Mouse (Mus musculus) forebrain, embryonic 13.5 days (tissue): Measurements from ENCODE around the gene Epor. TPM values are rescaled to one million over a fixed set of nuclear protein-coding genes. Genes with fewer than 3 reads are reported as not detected.

Experiments
- ATAC-seq: fragments of 200-750 bp; cut with Nextera tagmentation; 2 replicates; pipeline ENCODE4 v1.8.0; 2017
- H3K27ac ChIP-seq: fragments of 300-500 bp; sonication (generic); 2 replicates; pipeline ENCODE4 v1.5.1; 2015; ENCODE audit warnings: inconsistent platforms, mild to moderate bottlenecking, moderate library complexity
- H3K27me3 ChIP-seq: fragments of 300-500 bp; sonication (generic); 2 replicates; pipeline ENCODE4 v1.6.1; 2015; ENCODE audit warnings: mild to moderate bottlenecking, inconsistent platforms
- H3K36me3 ChIP-seq: fragments of 300-500 bp; sonication (generic); 2 replicates; pipeline ENCODE4 v1.6.1; 2015; ENCODE audit warnings: mild to moderate bottlenecking, inconsistent platforms; ENCODE audit not compliant: poor library complexity, severe bottlenecking
- H3K4me1 ChIP-seq: fragments of 300-500 bp; sonication (generic); 2 replicates; pipeline ENCODE4 v1.6.1; 2015; ENCODE audit warnings: inconsistent platforms
- H3K4me2 ChIP-seq: fragments of 300-500 bp; sonication (generic); 2 replicates; pipeline ENCODE4 v1.6.1; 2015; ENCODE audit warnings: inconsistent platforms, mild to moderate bottlenecking, moderate library complexity
- H3K4me3 ChIP-seq: fragments of 300-500 bp; sonication (generic); 2 replicates; pipeline ENCODE4 v1.5.1; 2015; ENCODE audit warnings: mild to moderate bottlenecking, inconsistent platforms
- H3K9ac ChIP-seq: fragments of 300-500 bp; sonication (generic); 2 replicates; pipeline ENCODE4 v1.6.1; 2015; ENCODE audit warnings: mild to moderate bottlenecking, inconsistent platforms
- H3K9me3 ChIP-seq: fragments of 300-500 bp; sonication (generic); replicated peaks from 2 replicates; pipeline ENCODE4 v1.6.1; 2016; ENCODE audit warnings: inconsistent platforms
- WGBS: fragments of 180-500 bp; shearing (Covaris S2); methylation state at CpG from one replicate; pipeline ENCODE4 v1.1.7; 2015; 5-methylcytosine and 5-hydroxymethylcytosine counted together
- polyA plus RNA-seq: library from polyadenylated mRNA; unstranded; fragments of >200 nt; fragmentation: Nextera tagmentation; extraction: Ambion mirVana; gene quantifications from 2 replicates; pipeline ENCODE4 v1.2.1, GENCODE M21; 2015

Epor gene
- polyA plus RNA-seq, 1 experiment from 2014 or later, result 0.99 TPM

- Histone ChIP-seq H3K4me2 (peak overlapping the region; percentile 59), H3K27me3 (peaks cover 75% of the 10 kb centered on the region), H3K27ac (no peak overlapping the region), H3K4me1 (peaks cover 22% of the 10 kb centered on the region), H3K9ac (peak overlapping the region; percentile 53), H3K9me3 (no peaks in the 10 kb centered on the region), H3K4me3 (peak overlapping the region; percentile 39), H3K36me3 (no peaks in the 10 kb centered on the region)
- peak; percentile 53; the same call in 1 of the 2 replicates for ATAC-seq
- 1% methylated on average over 32 of the region's 32 CpGs for WGBS
Observed at GRCm38 (mm10) chr9:21988421-21989101, 25.3 kb upstream of the Epor start.

DNA sequence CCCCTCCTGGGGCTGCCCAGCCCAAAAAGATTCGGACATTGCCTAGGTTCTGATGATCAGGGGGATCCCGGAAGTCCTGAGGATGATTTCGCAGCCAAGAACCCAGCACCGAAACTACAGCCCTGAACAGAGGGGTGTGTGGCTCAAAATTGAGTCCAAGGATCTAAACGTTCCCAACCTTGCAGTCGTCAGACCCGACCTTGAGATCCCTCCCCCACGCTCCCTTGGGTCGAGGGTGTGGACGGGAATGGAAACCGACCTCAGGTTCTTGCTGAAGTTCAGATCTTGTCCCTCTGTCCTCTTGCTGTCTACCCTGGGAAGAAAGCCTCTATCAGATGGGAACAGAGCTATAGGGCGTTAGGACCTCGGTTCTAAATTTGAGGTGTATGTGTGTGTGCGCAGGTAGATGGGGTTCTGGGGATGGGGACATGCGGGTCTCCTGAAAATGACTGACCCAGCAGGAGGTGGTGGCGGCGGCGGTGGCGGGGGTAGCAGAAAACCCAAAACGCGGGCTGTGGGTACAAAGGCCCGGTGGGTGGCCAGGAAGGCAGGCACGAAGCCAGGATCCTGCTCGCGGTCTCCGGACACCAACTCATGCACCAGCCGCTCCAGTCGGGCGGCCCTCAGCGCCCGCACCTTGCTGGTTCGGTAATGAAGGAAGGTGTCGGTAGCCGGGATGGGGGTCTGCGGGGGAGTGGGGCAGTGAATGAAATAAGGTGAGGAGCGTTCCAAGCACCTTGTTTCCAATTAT is 24.5 kb upstream of the Epor start:
- peaks cover 81% of the 10 kb centered on the region for H3K27me3 ChIP-seq

DNA sequence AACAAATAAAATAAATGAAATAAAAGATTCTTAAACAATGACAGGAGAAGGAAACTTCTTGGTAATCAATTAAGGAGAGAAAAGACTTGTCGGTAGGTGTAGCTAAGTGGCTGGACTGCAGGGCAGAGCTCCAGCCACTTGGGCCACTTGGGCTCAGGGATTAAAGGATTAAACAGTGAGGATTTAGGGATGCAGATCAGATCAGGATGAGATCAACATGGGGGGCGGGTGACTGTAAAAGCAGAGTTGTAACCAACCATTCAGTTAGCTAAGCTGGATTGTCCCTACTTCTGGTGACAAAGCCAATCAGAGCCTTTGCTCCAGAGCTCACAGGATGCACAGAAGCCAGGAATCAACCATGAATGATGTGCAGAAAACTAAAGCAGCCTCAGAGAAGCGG is 20.6 kb upstream of the Epor start:
- WGBS, result 5% methylated on average over 3 of the region's 3 CpGs
- no peak for ATAC-seq
- H3K4me3 ChIP-seq, result no peak overlapping the region
- H3K4me2 ChIP-seq, result no peak overlapping the region
- peaks cover 12% of the 10 kb centered on the region for H3K4me1 ChIP-seq
- H3K36me3 ChIP-seq, result no peaks in the 10 kb centered on the region
- no peak overlapping the region for H3K27ac ChIP-seq
- no peak overlapping the region for H3K9ac ChIP-seq
- no peaks in the 10 kb centered on the region for H3K9me3 ChIP-seq
- H3K27me3 ChIP-seq, result peaks cover 45% of the 10 kb centered on the region

More for the DNA sequence above, 24.5 kb upstream of the Epor start:
- 9% methylated on average over 36 of the region's 36 CpGs for WGBS
- no peaks in the 10 kb centered on the region for H3K9me3 ChIP-seq
- no peak for ATAC-seq
- H3K4me2 ChIP-seq, result peak overlapping the region; percentile 59
- H3K4me3 ChIP-seq, result peak overlapping the region; percentile 39; the same call in 1 of the 2 replicates
- H3K36me3 ChIP-seq, result no peaks in the 10 kb centered on the region
- H3K4me1 ChIP-seq, result peaks cover 22% of the 10 kb centered on the region
- no peak overlapping the region for H3K27ac ChIP-seq
- H3K9ac ChIP-seq, result no peak overlapping the region

DNA sequence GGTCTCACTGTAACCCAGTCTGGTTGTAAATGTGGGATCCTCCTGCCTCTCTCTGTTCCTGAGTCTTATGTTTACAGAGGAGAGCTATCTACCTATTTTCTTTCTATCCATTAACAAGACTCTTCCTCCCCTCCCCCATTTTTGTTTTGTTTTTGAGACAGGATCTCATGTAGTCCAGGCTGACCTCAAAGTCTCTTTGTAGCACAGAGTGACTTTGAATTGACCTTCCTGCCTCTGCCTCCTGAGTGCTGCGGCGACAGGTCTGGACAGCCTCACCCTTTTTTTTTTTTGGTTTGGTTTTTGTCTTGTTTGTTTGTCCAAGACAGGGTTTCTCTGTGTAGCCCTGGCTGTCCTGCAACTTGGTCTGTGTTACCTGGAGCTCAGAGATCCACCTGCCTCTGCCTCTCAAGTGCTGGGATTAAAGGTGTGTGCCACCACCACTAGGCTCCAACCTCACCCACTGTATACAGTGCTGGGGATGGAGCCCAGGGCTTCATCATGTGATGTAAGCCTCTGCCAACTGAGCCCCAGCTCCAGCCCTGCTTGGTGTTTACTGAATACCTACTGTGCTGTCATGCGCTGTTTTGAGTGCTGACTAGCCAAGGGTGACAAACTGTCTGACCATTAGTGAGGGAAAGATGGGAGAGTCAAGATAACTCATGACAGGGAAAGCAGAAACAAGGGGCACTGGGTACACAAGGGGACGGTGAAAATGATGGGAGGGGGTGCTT is 15.3 kb upstream of the Epor start:
- WGBS, result 93% methylated on average over 4 of the region's 4 CpGs
- H3K9ac ChIP-seq, result no peak overlapping the region
- H3K9me3 ChIP-seq, result no peaks in the 10 kb centered on the region
- 0 out of 2 replicates have a peak, but pooled peaks cover 7% of the 10 kb centered on the region for H3K4me1 ChIP-seq
- no peaks in the 10 kb centered on the region for H3K36me3 ChIP-seq
- no peak for ATAC-seq
- no peak overlapping the region for H3K27ac ChIP-seq
- H3K27me3 ChIP-seq, result 0 out of 2 replicates have a peak, but pooled peaks cover 6% of the 10 kb centered on the region
- no peak overlapping the region for H3K4me3 ChIP-seq
- no peak overlapping the region for H3K4me2 ChIP-seq

GRCm38 (mm10) chr9:21977972-21978371 is 14.7 kb upstream of the Epor start:
- H3K27ac ChIP-seq, result no peak overlapping the region
- H3K4me3 ChIP-seq, result no peak overlapping the region
- H3K27me3 ChIP-seq, result 0 out of 2 replicates have a peak, but pooled peaks cover 2% of the 10 kb centered on the region
- 0 out of 2 replicates have a peak, but pooled peaks cover 7% of the 10 kb centered on the region for H3K4me1 ChIP-seq
- ATAC-seq, result no peak
- H3K4me2 ChIP-seq, result no peak overlapping the region
- WGBS, result 28% methylated on average over 2 of the region's 2 CpGs
- no peaks in the 10 kb centered on the region for H3K9me3 ChIP-seq
- H3K36me3 ChIP-seq, result no peaks in the 10 kb centered on the region
- no peak overlapping the region for H3K9ac ChIP-seq

- no peak for ATAC-seq
- Histone ChIP-seq H3K27me3 (no peaks in the 10 kb centered on the region), H3K4me1 (0 out of 2 replicates have a peak, but pooled peaks cover 7% of the 10 kb centered on the region), H3K9ac (no peak overlapping the region), H3K4me3 (no peak overlapping the region), H3K27ac (peak overlapping the region; percentile 25; the same call in 1 of the 2 replicates), H3K9me3 (no peaks in the 10 kb centered on the region), H3K4me2 (no peak overlapping the region), H3K36me3 (no peaks in the 10 kb centered on the region)
- WGBS, result 85% methylated on average over 5 of the region's 5 CpGs
Observed at GRCm38 (mm10) chr9:21977331-21977730, 14.0 kb upstream of the Epor start.

GRCm38 (mm10) chr9:21976626-21977175 is 13.4 kb upstream of the Epor start:
- WGBS, result 76% methylated on average over 10 of the region's 10 CpGs

DNA sequence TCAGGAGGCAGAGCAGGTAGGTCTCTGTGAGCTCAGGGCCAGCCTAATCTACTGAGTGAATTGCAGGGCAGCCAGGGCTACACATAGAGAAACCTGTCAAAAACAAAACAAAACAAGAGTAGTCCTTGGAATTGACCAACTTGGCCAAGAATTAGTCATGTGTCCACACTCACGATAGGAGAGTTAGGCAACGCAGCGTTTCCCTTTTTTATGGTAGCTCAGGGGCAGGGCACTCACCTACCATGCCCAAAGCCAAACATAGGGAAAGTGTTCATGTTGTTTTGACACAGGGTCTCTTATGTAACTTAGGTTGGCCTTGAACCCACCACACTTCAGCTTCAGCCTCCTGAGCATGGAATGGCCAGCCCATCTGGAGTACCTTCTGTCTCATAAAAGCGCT is 6.0 kb upstream of the Epor start:
- H3K4me1 ChIP-seq, result no peaks in the 10 kb centered on the region
- H3K9me3 ChIP-seq, result no peaks in the 10 kb centered on the region
- H3K9ac ChIP-seq, result no peak overlapping the region
- no peak overlapping the region for H3K4me2 ChIP-seq
- H3K4me3 ChIP-seq, result no peak overlapping the region
- no peaks in the 10 kb centered on the region for H3K36me3 ChIP-seq
- no peak for ATAC-seq
- 0 out of 2 replicates have a peak, but pooled peaks cover 6% of the 10 kb centered on the region for H3K27me3 ChIP-seq
- WGBS, result 90% methylated on average over 4 of the region's 4 CpGs
- H3K27ac ChIP-seq, result no peak overlapping the region

More at GRCm38 (mm10) chr9:21976626-21977175, 13.4 kb upstream of the Epor start:
- Histone ChIP-seq H3K4me2 (no peak overlapping the region), H3K9me3 (no peaks in the 10 kb centered on the region), H3K4me1 (0 out of 2 replicates have a peak, but pooled peaks cover 7% of the 10 kb centered on the region), H3K36me3 (no peaks in the 10 kb centered on the region), H3K4me3 (no peak overlapping the region), H3K27me3 (no peaks in the 10 kb centered on the region), H3K27ac (no peak overlapping the region), H3K9ac (no peak overlapping the region)
- ATAC-seq, result no peak

- no peaks in the 10 kb centered on the region for H3K9me3 ChIP-seq
- 74% methylated on average over 6 of the region's 6 CpGs for WGBS
- H3K4me2 ChIP-seq, result no peak overlapping the region
- H3K9ac ChIP-seq, result no peak overlapping the region
- H3K4me1 ChIP-seq, result no peaks in the 10 kb centered on the region
- H3K27me3 ChIP-seq, result peaks cover 10% of the 10 kb centered on the region
- H3K27ac ChIP-seq, result no peak overlapping the region
- H3K4me3 ChIP-seq, result no peak overlapping the region
- H3K36me3 ChIP-seq, result no peaks in the 10 kb centered on the region
- ATAC-seq, result no peak
Observed at GRCm38 (mm10) chr9:21968883-21969282, 5.6 kb upstream of the Epor start.

- peaks cover 60% of the 10 kb centered on the region for H3K27me3 ChIP-seq
- 2% methylated on average over 34 of the region's 34 CpGs for whole genome bisulfite sequencing
- peaks cover 23% of the 10 kb centered on the region for H3K4me1 ChIP-seq
- H3K4me3 ChIP-seq, result peak overlapping the region; percentile 38
- H3K27ac ChIP-seq, result no peak overlapping the region
- peak overlapping the region; percentile 75 for H3K4me2 ChIP-seq
- no peaks in the 10 kb centered on the region for H3K9me3 ChIP-seq
- H3K36me3 ChIP-seq, result no peaks in the 10 kb centered on the region
- ATAC-seq, result peak; percentile 80
- H3K9ac ChIP-seq, result peak overlapping the region; percentile 52
Observed at GRCm38 (mm10) chr9:21962416-21963059, 768 bp downstream of the Epor start.

DNA sequence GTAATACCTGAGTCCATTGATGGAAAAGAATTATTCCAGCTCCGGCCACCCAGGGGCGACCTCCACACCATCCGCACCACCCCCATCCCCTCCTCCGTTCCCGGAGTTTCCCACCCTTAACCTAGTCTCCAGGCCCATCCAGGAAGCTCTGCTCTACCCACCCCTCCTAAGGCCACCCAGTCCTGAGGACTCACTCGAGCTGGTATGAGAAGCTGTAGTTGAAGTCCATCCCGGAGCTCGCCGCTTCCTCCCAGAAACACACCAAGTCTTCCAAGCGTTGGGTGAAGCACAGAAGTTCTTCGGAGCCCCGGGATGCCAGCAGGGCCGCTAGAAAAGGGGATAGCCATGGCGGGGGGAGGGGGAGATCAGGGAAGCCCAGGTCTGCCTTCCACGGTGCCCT is 1.3 kb downstream of the Epor start:
- H3K9me3 ChIP-seq, result no peaks in the 10 kb centered on the region
- H3K27me3 ChIP-seq, result peaks cover 60% of the 10 kb centered on the region
- no peaks in the 10 kb centered on the region for H3K36me3 ChIP-seq
- no peak overlapping the region for H3K27ac ChIP-seq
- H3K4me1 ChIP-seq, result peaks cover 23% of the 10 kb centered on the region
- under 1% methylated on average over 15 of the region's 15 CpGs for WGBS
- peak overlapping the region; percentile 75 for H3K4me2 ChIP-seq
- ATAC-seq, result peak; percentile 40; the same call in 1 of the 2 replicates
- H3K9ac ChIP-seq, result peak overlapping the region; percentile 52
- peak overlapping the region; percentile 38 for H3K4me3 ChIP-seq
